Mouse (Mus musculus) left cerebral cortex, postnatal 10 days (tissue): ENCODE measurements around the gene Vasn. TPM values are rescaled to one million over a fixed set of nuclear protein-coding genes. Genes with fewer than 3 reads are reported as not detected.
"Not testable (repeated sequence)": the region's sequence is repeated elsewhere in the genome, so short reads cannot be mapped to it uniquely, and the experiment has no call there.

Experiments used
- DNase-seq, 2 experiments: peaks; one replicate each; pipeline ENCODE4 v3.0.0; 2021 to 2022; ENCODE audit warnings: low spot score in 2 of 2, mixed read lengths in 1 of 2; ENCODE audit errors: extremely low spot score in 1 of 2
- intact Hi-C: fragments of 180-260 bp; cut with DNase I; formaldehyde crosslinking; loops from one replicate; pipeline ENCODE4 v1.15.1; 2025
- total RNA-seq, 2 experiments: library from RNA; stranded (reverse); gene quantifications; 2 replicates each; pipeline ENCODE4 v1.2.3; 2021

The Vasn gene
- total RNA-seq, 2 experiments from 2014 or later, result 5.1 to 6.4 TPM

DNA sequence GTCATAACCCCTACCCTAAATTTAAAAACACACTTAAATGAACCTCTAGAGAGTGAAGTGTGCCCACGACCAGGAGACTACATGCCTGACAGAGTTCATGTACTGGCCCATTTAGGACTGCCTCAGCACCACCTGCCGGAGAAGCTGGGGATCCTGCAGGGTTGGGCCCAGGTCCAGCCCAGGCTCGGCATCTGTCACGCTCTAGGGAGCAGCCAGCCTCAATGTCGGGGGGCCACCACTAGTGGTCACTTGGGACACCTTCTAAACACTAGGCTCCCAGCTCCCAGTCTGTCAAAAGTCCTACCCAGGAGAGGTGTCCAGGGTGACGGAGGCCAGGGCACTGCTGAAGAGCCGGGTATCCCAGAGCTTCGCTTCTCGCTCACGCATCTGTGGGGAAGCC, 15.0 kb downstream of the Vasn start:
- intact Hi-C loops, result no loop called here
- DNase-seq, result peak in 1 of 2 experiments; percentile 68

DNA sequence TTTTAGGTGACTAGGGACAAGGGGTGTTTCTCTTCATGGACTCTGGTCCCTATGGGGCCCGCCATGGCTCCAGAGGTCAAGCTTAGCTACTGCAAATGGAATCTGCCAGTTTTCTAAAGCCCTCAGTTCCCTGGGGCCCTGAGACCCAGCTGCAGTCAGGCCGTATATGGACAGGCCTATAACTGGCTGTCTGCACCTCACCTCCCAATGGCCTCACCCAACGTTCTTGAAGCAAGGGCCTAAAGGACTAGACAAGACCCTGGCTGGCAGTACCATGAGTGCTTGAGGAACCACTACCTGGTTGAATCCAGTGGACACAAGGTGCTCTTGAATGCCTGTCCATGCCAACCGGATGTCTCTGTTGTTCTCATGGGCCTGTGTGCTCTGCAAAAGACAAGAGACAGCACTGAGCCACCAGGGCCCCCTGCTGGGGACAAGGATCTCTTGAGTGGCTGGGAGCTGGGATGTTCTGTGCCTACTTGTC, 15.6 kb downstream of the Vasn start:
- no peak for DNase-seq
- intact Hi-C loops, result no loop called here

- intact Hi-C loops, result no loop called here
- peak in 1 of 2 experiments; percentile 64 for DNase-seq
Measured at GRCm38 (mm10) chr16:4655764-4656570, 16.2 kb downstream of the Vasn start.

DNA sequence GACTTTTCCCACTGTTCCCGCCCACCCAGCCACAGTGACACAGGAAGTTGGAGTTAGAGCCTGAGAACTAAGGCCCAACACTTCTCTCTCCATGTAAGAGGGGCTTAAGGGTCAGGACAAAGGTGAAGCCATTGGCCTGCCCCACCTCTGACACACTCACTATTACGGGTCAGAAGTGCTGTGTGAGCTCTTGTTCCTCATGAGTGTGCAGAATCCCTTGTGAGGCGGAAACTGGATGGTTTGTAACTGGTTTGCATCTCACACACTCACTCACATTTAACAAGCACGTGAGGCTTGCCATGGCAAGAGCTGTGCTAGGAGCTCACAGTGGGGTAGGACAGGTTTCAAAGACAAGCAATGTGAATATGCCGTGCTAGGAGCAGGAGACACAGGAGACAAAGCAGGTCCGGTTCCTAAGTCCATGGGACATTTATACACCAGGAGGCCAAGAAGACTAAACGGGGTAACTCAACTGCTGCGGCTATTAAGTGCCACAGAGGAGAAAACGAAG, 16.9 kb downstream of the Vasn start:
- DNase-seq, result no peak
- intact Hi-C loops, result no loop called here

DNA sequence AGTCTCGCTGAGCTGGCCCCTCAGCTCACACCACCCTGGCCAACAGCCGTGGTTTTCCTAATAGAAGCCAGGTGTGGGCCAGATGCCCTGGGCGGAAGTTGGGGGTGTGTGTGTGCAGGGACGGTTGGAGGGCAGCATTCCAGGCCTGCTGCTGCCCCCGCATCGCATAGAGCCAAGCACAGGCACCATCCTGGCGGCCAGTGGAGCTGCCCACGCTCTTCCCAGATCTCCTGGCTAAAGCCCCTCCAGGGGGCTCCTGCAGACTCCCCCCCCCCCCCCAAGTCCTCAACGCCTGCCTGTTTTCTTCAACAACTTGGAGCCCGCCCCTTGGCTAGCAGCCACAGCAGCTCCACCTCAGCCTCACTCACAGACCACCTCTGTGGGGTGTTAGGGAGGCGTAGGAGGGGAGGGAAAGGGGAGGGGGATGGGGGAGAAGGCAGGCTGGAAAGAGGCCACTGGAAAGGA, 19.1 kb downstream of the Vasn start:
- peak in 1 of 2 experiments; percentile 77 for DNase-seq
- intact Hi-C loops, result no loop called here

DNA sequence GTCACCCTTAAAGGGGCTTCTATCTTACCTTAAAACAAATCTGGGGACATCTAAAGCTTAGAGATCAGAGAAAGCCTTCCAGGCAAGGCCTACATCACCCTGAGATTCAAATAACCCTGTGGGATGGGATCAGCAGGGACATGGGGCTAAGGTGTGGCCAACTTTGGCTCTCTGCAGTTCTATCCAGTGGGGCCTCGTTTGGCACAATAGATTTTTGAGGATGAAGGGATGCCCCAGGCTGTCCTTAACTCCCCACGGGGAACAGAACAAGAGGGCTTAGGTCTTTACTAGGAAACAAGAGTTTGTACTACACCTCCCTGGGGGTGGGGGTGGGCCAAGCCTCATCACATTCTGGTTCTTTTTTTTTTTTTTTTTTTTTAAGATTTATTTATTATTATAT, 19.6 kb downstream of the Vasn start:
- intact Hi-C loops, result no loop called here
- no peak for DNase-seq

- intact Hi-C loops, result no loop called here
- no peak for DNase-seq
Measured at GRCm38 (mm10) chr16:4661605-4662004, 21.9 kb downstream of the Vasn start.

DNA sequence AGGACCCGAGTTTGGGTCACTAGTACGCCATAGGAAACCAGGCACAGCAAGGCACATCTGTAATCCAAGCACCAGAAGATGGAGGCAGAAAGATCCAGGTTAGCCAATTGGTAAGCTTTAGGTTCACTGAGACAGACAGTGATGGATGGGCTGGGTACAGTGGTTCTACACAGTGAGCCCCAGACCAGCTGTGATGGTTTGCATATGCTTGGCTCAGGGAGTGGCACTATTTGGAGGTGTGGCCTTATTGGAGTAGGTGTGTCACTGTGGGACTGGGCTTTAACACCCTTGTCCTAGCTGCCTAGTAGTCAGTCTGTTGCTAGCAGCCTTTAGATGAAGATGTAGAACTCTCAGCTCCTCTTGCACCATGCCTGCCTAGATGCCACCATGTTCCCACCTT, 24.1 kb downstream of the Vasn start:
- DNase-seq, result no peak
- intact Hi-C loops, result no loop called here

DNA sequence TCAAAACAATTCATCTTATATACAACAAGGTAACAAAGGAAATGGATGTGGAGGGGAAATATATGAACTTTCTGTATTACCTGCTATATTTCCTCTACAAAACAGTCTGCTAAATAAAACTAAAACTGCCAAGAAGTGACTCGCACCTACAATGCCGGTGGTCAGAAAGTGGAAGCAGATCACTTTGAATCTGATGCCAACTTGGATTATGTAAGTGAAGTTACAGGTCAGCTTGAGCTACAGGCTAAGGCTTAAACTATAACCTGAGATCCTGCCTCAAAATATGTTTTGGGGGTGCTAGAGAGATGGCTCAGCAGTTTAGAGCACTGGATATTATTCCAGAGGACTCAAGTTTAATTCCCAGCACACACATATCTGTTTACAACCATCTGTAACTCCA, 26.0 kb downstream of the Vasn start:
- intact Hi-C loops, result loop anchor here (2.0 kb wide), 1 partner anchor 35 kb away; no protein-coding TSS in a partner anchor
- DNase-seq, result no peak

- intact Hi-C loops, result loop anchor here (2.0 kb wide), 1 partner anchor 36 kb away; no protein-coding TSS in a partner anchor
- DNase-seq, result peak; percentile 83 to 88
Measured at GRCm38 (mm10) chr16:4667190-4667808, 27.6 kb downstream of the Vasn start.

GRCm38 (mm10) chr16:4670317-4670716, 30.6 kb downstream of the Vasn start:
- intact Hi-C loops, result no loop called here
- DNase-seq, result no peak

- DNase-seq, result no peak
- intact Hi-C loops, result no loop called here
Measured at GRCm38 (mm10) chr16:4674091-4674490, 34.4 kb downstream of the Vasn start.

- intact Hi-C loops, result no loop called here
- no peak for DNase-seq
Measured at GRCm38 (mm10) chr16:4676836-4677235, 37.1 kb downstream of the Vasn start.

DNA sequence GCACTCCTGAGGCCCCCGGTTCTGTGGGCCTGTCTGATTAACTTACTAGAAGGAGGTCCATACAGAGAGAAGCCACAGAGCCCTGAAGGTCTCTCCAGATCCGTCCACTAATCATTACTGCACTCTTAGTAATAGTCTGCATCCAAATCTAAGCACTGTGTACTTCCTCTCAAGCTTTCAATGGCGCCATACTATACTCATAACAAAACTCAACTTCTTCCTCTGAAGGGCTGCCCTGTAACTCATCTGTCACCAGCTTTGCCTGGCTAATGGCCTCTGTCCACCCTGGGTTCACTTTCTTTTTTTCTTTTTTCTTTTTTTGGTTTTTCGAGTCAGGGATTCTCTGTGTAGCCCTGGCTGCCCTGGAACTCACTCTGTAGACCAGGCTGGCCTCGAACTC, 38.3 kb downstream of the Vasn start:
- intact Hi-C loops, result no loop called here
- no peak for DNase-seq

DNA sequence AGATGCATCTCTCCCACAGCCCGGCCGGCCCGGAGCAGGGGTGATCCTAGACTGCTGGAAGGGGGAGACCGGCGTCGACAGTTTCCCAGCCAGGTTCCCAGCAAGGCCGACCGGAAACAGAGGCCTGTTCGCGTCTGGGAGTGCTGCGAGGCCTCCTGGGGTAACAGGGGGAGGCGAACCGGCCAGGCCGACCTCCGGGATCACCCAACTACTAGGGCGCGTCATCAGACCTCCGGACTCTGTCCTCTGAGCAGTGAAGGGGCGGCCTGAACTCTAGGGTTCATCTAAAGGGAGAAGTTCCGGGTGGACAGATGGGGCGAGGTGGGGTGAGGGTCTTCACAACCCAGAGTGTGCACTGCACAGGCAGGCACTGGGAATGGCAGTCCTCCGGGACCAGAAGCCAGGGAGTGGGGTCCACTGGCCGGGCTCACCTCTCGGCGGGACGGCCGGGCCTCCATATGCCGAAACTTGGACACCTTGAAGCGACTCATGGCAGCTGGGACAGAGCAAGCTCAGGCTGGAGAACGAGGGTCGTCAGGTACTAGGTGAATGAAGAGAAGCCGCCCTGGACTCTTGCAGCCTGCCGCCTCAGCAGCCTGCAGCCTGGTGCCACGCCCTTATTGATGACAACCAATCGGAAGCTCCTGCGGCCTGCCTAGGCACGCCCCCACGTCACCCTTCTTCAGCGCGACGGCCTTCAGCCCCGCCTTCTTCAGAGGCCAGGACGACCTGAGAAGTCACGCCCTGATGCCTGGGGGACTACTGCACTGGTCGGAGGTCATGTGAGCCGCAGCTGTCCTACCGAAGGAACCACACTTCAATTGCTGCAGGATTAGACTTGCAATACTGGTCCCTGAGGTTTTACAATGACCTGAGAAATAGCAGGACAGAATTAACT, 39.6 kb downstream of the Vasn start, which contains the start of gene Coro7:
Gene Coro7 (minus strand): TSS at position 657 of the 898 bp plus-strand sequence.
- intact Hi-C loops, result loop anchor here (5.0 kb wide), 1 partner anchor 108 kb away; no protein-coding TSS in a partner anchor
- DNase-seq, result peak; percentile 86 to 94

GRCm38 (mm10) chr16:4680922-4681455, 41.2 kb downstream of the Vasn start:
- intact Hi-C loops, result loop anchor here (5.0 kb wide), 1 partner anchor 106 kb away; no protein-coding TSS in a partner anchor
- DNase-seq, result not testable (repeated sequence)

GRCm38 (mm10) chr16:4682628-4683179, 43.0 kb downstream of the Vasn start:
- intact Hi-C loops, result loop anchor here (5.0 kb wide), 1 partner anchor 105 kb away; no protein-coding TSS in a partner anchor
- no peak for DNase-seq

- intact Hi-C loops, result loop anchor here (5.0 kb wide), 1 partner anchor 104 kb away; no protein-coding TSS in a partner anchor
Measured at GRCm38 (mm10) chr16:4683193-4683580, 43.4 kb downstream of the Vasn start.

More at GRCm38 (mm10) chr16:4683193-4683580, 43.4 kb downstream of the Vasn start:
- DNase-seq, result no peak
